Mouse (Mus musculus): ENCODE data around the gene Atg16l2.

GRCm38 (mm10) chr7:101349861-101350260 is 47.8 kb upstream of the Atg16l2 start:
- TF ChIP-seq NELFE (IDR thresholded peaks at IDR 0.05; ENCODE audit: low read depth, low read length) (no peak), CTCF (IDR thresholded peaks at IDR 0.05 in 2 of 3, conservative IDR thresholded peaks at IDR 0.05 in 1 of 3; ENCODE audit: control insufficient read depth in 1 of 3, insufficient read depth in 1 of 3, low read depth in 2 of 3, low read length in 3 of 3, poor library complexity in 1 of 3, severe bottlenecking in 1 of 3) (no peak), USF2 (IDR thresholded peaks at IDR 0.05; ENCODE audit: borderline replicate concordance in 1 of 2, insufficient read depth in 1 of 2, low read depth in 1 of 2, low read length in 2 of 2) (no peak), BHLHE40 (IDR thresholded peaks at IDR 0.05; ENCODE audit: borderline replicate concordance, low read depth, low read length) (no peak), USF1 (IDR thresholded peaks at IDR 0.05; ENCODE audit: low read depth, low read length) (no peak), ZMIZ1 (IDR thresholded peaks at IDR 0.05; ENCODE audit: low read depth, low read length) (no peak), GATA1 (IDR thresholded peaks at IDR 0.05; ENCODE audit: low read depth, low read length) (no peak), POLR2AphosphoS2 (IDR thresholded peaks at IDR 0.05; ENCODE audit: low read length) (no peak), SMC3 (IDR thresholded peaks at IDR 0.05; ENCODE audit: low read depth, low read length) (no peak), POLR2A (IDR thresholded peaks at IDR 0.05; ENCODE audit: control insufficient read depth in 1 of 2, insufficient read depth in 1 of 2, low read depth in 1 of 2, low read length in 2 of 2, poor library complexity in 1 of 2) (no peak)
